Mouse (Mus musculus) ES-E14 (cell line): ENCODE data around the gene Nwd1. TPM values are rescaled to one million over a fixed set of nuclear protein-coding genes. Genes with fewer than 3 reads are reported as not detected.

Experiments used
- DNase-seq: peaks from one replicate; pipeline ENCODE4 v3.0.0-alpha.2; 2013; ENCODE audit warnings: low read depth, low spot score
- H3K27ac ChIP-seq: 2 replicates; pipeline ENCODE4 v1.5.1; 2012; ENCODE audit warnings: low read depth, mild to moderate bottlenecking, low read length, moderate library complexity, mixed read lengths; ENCODE audit not compliant: poor library complexity, insufficient read depth, severe bottlenecking
- H3K36me3 ChIP-seq: 2 replicates; pipeline ENCODE4 v1.6.1; 2012; ENCODE audit warnings: mild to moderate bottlenecking, low read length, moderate library complexity, mixed read lengths; ENCODE audit not compliant: control insufficient read depth, poor library complexity, insufficient read depth, severe bottlenecking
- H3K4me1 ChIP-seq, 2 experiments: fragments of 150-350 bp in 1 of 2; sonication (generic) in 1 of 2; 2 replicates each; pipeline ENCODE4 v1.6.1; 2012; ENCODE audit warnings: low read length in 2 of 2, mild to moderate bottlenecking in 1 of 2, mixed read lengths in 1 of 2; ENCODE audit not compliant: control insufficient read depth in 2 of 2, insufficient read depth in 2 of 2, poor library complexity in 1 of 2
- H3K4me3 ChIP-seq, 2 experiments: fragments of 150-350 bp in 1 of 2; sonication (generic) in 1 of 2; 2 replicates each; pipeline ENCODE4 v1.5.1; 2012; ENCODE audit warnings: low read length in 2 of 2, low read depth in 1 of 2, mild to moderate bottlenecking in 1 of 2, mixed read lengths in 1 of 2; ENCODE audit not compliant: insufficient read depth in 1 of 2, poor library complexity in 1 of 2, severe bottlenecking in 1 of 2
- H3K9ac ChIP-seq: 2 replicates; pipeline ENCODE4 v1.6.1; 2012; ENCODE audit warnings: low read depth, mild to moderate bottlenecking, low read length, mixed read lengths; ENCODE audit not compliant: poor library complexity, insufficient read depth, severe bottlenecking
- H3K9me3 ChIP-seq: fragments of 150-350 bp; sonication (generic); 2 replicates; pipeline ENCODE4 v1.6.1; 2012; ENCODE audit warnings: low read depth, mild to moderate bottlenecking, low read length; ENCODE audit not compliant: control insufficient read depth, insufficient read depth
- CHD2 ChIP-seq: IDR thresholded peaks from 2 replicates; pipeline ENCODE4 v1.6.1; 2014; ENCODE audit warnings: mild to moderate bottlenecking, low read depth, low read length, inconsistent platforms
- HCFC1 ChIP-seq: IDR thresholded peaks from 2 replicates; pipeline ENCODE4 v1.6.1; 2012; ENCODE audit warnings: low read length, inconsistent platforms, borderline replicate concordance; ENCODE audit not compliant: insufficient read depth
- MAFK ChIP-seq: IDR thresholded peaks from 2 replicates; pipeline ENCODE4 v1.6.1; 2014; ENCODE audit warnings: mild to moderate bottlenecking, low read depth, low read length, inconsistent platforms; ENCODE audit not compliant: insufficient read depth
- ZC3H11A ChIP-seq: IDR thresholded peaks from 2 replicates; pipeline ENCODE4 v1.6.1; 2012; ENCODE audit warnings: low read depth, mild to moderate bottlenecking, inconsistent platforms, low read length, borderline replicate concordance
- ZNF384 ChIP-seq: IDR thresholded peaks from 2 replicates; pipeline ENCODE4 v1.6.1; 2012; ENCODE audit warnings: low read depth, low read length, inconsistent platforms
- in situ Hi-C, 2 experiments: fragments of 600-800 bp; cut with MboI; formaldehyde crosslinking; loops; one replicate each; pipeline ENCODE4 v1.15.1; 2025; ENCODE audit warnings: low sequenced_read_pairs in 2 of 2, inconsistent platforms in 1 of 2; ENCODE audit not compliant: unreplicated experiment in 2 of 2
- total RNA-seq: library from RNA; depleted of rRNA; stranded (reverse); fragments of 300-350 nt; gene quantifications from 2 replicates; pipeline ENCODE4 v1.2.3, GENCODE M21; 2012

Nwd1 gene
- total RNA-seq, 1 experiment = 0.76 TPM

DNA sequence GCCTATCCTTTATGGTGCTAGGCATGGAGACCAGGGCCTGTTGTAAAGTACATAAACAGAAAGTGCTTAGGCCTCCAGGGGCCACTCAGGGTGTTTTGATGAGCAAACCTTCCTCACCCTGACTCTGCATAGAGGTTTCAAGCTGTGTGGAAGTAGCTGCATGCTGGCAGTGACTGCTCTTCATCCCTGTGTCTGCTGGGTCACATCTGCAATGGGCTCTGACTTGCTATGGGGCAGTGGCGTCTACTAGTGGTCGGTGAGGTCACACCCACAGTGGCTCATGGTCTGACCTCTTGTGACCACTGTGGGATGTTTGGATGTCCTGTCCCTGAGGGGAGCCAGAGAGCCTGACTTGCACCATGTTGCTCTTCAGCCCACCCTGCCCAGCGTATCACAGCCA is 104.6 kb downstream of the Nwd1 start:
- H3K4me3 ChIP-seq = no peak overlapping the region
- peaks cover 32% of the 10 kb centered on the region for H3K36me3 ChIP-seq
- H3K9me3 ChIP-seq = no peaks in the 10 kb centered on the region
- DNase-seq = no peak
- in situ Hi-C loops = no loop called here
- H3K4me1 ChIP-seq = peaks cover 0 to 3% of the 10 kb centered on the region in 2 experiments; a peak in 1 of 4 replicates
- TF ChIP-seq HCFC1 = no peak
- TF ChIP-seq MAFK = no peak
- TF ChIP-seq ZNF384 = no peak
- TF ChIP-seq CHD2 = no peak
- no peak for TF ChIP-seq ZC3H11A
- H3K27ac ChIP-seq = no peak overlapping the region
- no peak overlapping the region for H3K9ac ChIP-seq

DNA sequence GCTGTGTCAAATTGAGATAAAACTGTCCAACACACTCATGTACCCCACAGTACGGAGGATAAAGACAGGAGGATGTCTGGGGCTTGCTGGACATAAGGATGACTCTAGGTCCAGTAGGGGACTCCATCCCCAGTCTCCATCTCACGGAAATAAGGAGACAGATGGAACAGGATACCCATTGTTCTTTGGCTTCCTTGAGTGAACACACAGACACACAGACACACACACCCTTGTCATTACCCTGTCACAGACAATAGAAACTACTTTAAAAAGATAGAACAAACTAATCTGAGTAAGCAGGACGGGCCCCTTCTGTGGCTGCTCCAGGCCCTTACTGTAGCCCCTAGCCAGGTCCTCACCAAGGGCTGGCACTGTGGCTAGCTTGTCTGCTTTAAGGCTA is 105.8 kb downstream of the Nwd1 start:
- peaks cover 0 to 3% of the 10 kb centered on the region in 2 experiments; a peak in 1 of 4 replicates for H3K4me1 ChIP-seq
- in situ Hi-C loops = no loop called here
- H3K27ac ChIP-seq = no peak overlapping the region
- H3K36me3 ChIP-seq = peaks cover 24% of the 10 kb centered on the region
- no peaks in the 10 kb centered on the region for H3K9me3 ChIP-seq
- no peak for DNase-seq
- no peak for TF ChIP-seq ZNF384
- TF ChIP-seq HCFC1 = no peak
- TF ChIP-seq MAFK = no peak
- TF ChIP-seq CHD2 = no peak
- TF ChIP-seq ZC3H11A = no peak
- no peak overlapping the region for H3K4me3 ChIP-seq
- no peak overlapping the region for H3K9ac ChIP-seq

DNA sequence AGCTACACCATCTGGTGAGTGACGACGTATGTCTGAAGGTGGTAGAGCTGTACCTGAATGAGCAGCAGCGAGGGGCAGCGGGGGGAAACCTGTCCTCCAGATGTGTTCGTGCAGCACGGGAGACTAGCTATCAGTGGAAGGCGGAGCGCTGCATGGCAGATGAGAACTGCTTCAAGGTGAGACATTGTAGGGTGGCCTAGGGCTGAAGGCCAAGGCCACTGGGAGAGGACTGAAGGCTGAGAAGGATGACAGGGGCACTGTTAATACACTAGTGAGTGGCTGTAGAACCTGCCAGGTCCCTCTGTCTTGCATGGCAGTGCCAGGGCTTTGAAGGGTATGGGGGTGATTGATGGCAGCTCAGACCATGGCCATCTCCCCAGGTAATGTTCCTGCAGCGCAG is 106.7 kb downstream of the Nwd1 start:
- H3K36me3 ChIP-seq = peaks cover 16% of the 10 kb centered on the region; the same call in 1 of the 2 replicates
- in situ Hi-C loops = no loop called here
- H3K27ac ChIP-seq = no peak overlapping the region
- H3K4me3 ChIP-seq = no peak overlapping the region
- H3K9me3 ChIP-seq = no peaks in the 10 kb centered on the region
- H3K9ac ChIP-seq = no peak overlapping the region
- peaks cover 0 to 3% of the 10 kb centered on the region in 2 experiments; a peak in 2 of 4 replicates for H3K4me1 ChIP-seq
- no peak for TF ChIP-seq HCFC1
- no peak for TF ChIP-seq CHD2
- no peak for TF ChIP-seq ZNF384
- no peak for TF ChIP-seq ZC3H11A
- no peak for TF ChIP-seq MAFK
- DNase-seq = no peak

- Histone ChIP-seq H3K9ac (no peak overlapping the region), H3K36me3 (peaks cover 10% of the 10 kb centered on the region; the same call in 1 of the 2 replicates), H3K27ac (no peak overlapping the region), H3K4me1 (peaks cover 0 to 3% of the 10 kb centered on the region in 2 experiments; a peak in 2 of 4 replicates), H3K9me3 (no peaks in the 10 kb centered on the region), H3K4me3 (no peak overlapping the region)
- TF ChIP-seq ZC3H11A (no peak), CHD2 (no peak), HCFC1 (no peak), MAFK (no peak), ZNF384 (no peak)
- in situ Hi-C loops = no loop called here
- DNase-seq = no peak
These were observed 107.3 kb downstream of the Nwd1 start for GRCm38 (mm10) chr8:72753781-72754180.

- no peak overlapping the region for H3K27ac ChIP-seq
- no peaks in the 10 kb centered on the region for H3K9me3 ChIP-seq
- H3K4me3 ChIP-seq = no peak overlapping the region
- no peak for DNase-seq
- no peak for TF ChIP-seq CHD2
- TF ChIP-seq ZC3H11A = no peak
- TF ChIP-seq HCFC1 = no peak
- no peak for TF ChIP-seq MAFK
- TF ChIP-seq ZNF384 = no peak
- H3K9ac ChIP-seq = no peak overlapping the region
- in situ Hi-C loops = no loop called here
- H3K36me3 ChIP-seq = peaks cover 7% of the 10 kb centered on the region; the same call in 1 of the 2 replicates
- H3K4me1 ChIP-seq = no peaks in the 10 kb centered on the region; a peak in 1 of 4 replicates
These were observed 109.5 kb downstream of the Nwd1 start for GRCm38 (mm10) chr8:72756031-72756430.
